Mouse (Mus musculus): ENCODE results near the gene Aplnr.

Gene Aplnr

GRCm38 (mm10) chr2:85138143-85138542 lies 2.1 kb downstream of the Aplnr start:
- DNase-seq = no peak

- DNase-seq = no peak
Observed at GRCm38 (mm10) chr2:85139393-85139792, 3.4 kb downstream of the Aplnr start.

- no peak for DNase-seq
Observed at GRCm38 (mm10) chr2:85139846-85140245, 3.8 kb downstream of the Aplnr start.

- DNase-seq = no peak
Observed at GRCm38 (mm10) chr2:85140833-85141232, 4.8 kb downstream of the Aplnr start.

GRCm38 (mm10) chr2:85144908-85145307 lies 8.9 kb downstream of the Aplnr start:
- DNase-seq = no peak

GRCm38 (mm10) chr2:85145346-85145745 lies 9.3 kb downstream of the Aplnr start:
- DNase-seq = no peak

GRCm38 (mm10) chr2:85147481-85147880 lies 11.5 kb downstream of the Aplnr start:
- DNase-seq = no peak

- no peak for DNase-seq
Observed at GRCm38 (mm10) chr2:85150373-85150772, 14.3 kb downstream of the Aplnr start.

- no peak for DNase-seq
Observed at GRCm38 (mm10) chr2:85151233-85151632, 15.2 kb downstream of the Aplnr start.

GRCm38 (mm10) chr2:85155334-85155733 lies 19.3 kb downstream of the Aplnr start:
- DNase-seq = no peak

GRCm38 (mm10) chr2:85156136-85156535 lies 20.1 kb downstream of the Aplnr start:
- no peak for DNase-seq

GRCm38 (mm10) chr2:85157382-85157781 lies 21.4 kb downstream of the Aplnr start:
- DNase-seq = no peak

GRCm38 (mm10) chr2:85160901-85161637 lies 25.0 kb downstream of the Aplnr start:
- no peak for DNase-seq

- DNase-seq = no peak
Observed at GRCm38 (mm10) chr2:85161638-85162093, 25.6 kb downstream of the Aplnr start.

- DNase-seq = no peak
Observed at GRCm38 (mm10) chr2:85163311-85164047, 27.5 kb downstream of the Aplnr start.

GRCm38 (mm10) chr2:85167624-85168023 lies 31.6 kb downstream of the Aplnr start:
- no peak for DNase-seq

GRCm38 (mm10) chr2:85168327-85168726 lies 32.3 kb downstream of the Aplnr start:
- DNase-seq = no peak

- DNase-seq = no peak
Observed at GRCm38 (mm10) chr2:85172071-85172762, 36.2 kb downstream of the Aplnr start.

GRCm38 (mm10) chr2:85172763-85173103 lies 36.7 kb downstream of the Aplnr start:
- DNase-seq = no peak

- no peak for DNase-seq
Observed at GRCm38 (mm10) chr2:85173545-85173944, 37.5 kb downstream of the Aplnr start.

GRCm38 (mm10) chr2:85178139-85178800 lies 42.2 kb downstream of the Aplnr start:
- DNase-seq = no peak

- DNase-seq = no peak
Observed at GRCm38 (mm10) chr2:85187582-85188151, 51.6 kb downstream of the Aplnr start.
